10 mouse cellular contexts compared by ENCODE assay signal in the genomic region with DNA sequence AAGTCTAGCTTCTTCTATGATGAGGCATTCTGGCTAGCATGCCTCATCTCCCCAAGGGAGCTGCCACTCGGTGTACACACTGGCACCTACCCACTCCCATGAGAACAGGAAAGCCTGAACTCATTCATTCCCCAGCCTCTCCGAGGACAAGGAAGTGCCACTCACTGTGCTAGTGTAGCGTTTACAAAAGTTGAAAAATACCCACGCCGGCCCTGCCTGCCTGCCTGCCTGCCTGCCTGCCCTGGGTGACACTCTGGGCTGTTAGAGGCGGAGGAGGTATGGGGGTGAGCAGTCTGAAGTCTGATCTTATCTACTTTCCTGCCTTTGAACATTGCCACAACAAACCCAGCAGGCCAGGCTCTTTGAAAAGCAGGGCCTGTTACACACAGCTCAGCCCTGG. TPM values are rescaled to one million over a fixed set of nuclear protein-coding genes. Genes with fewer than 3 reads are reported as not detected.
DNase-seq lines count a peak whose midpoint lies in the region; ATAC-seq and TF ChIP-seq lines count a peak whose summit lies in the region.
"Had no signal": no experiment of that assay in that cellular context is flagged by ENCODE, and none has a peak within 500 bp of the region (broad histone marks: within the 10 kb centered on the region; RNA-seq: fewer than 3 reads in every experiment).

No protein-coding gene starts in this region.

- WGBS in kidney, adult 2 months, result 40% methylated on average over 6 of the region's 6 CpGs
- 15% methylated on average over 6 of the region's 6 CpGs for WGBS in liver, embryonic 12.5 days (ENCODE audit: insufficient replicate concordance)
- 44% methylated on average over 6 of the region's 6 CpGs for WGBS in stomach, embryonic 14.5 days

- ATAC-seq in G1E (ENCODE audit: extremely low read depth, insufficient number of reproducible peaks, low FRiP score, poor library complexity, severe bottlenecking), result peak; percentile 46
- peak; percentile 63 for ATAC-seq in liver, embryonic 12.5 days
- ATAC-seq in stomach, embryonic 14.5 days (ENCODE audit: insufficient number of reproducible peaks, insufficient read depth, low FRiP score, low read depth), result peak; percentile 44
- ATAC-seq: forebrain, postnatal 0 days had no signal

- no peak overlapping the region for H3K27ac ChIP-seq in kidney, adult 2 months (ENCODE audit: insufficient read depth, low read depth, low read length)
- peak overlapping the region; percentile 68 for H3K27ac ChIP-seq in liver, embryonic 12.5 days
- H3K27ac ChIP-seq in stomach, embryonic 14.5 days (ENCODE audit: low read length), result no peak overlapping the region; the same call in 1 of the 2 replicates

- DNase-seq in kidney, adult 2 months, result peak; percentile 47
- no peak for DNase-seq in kidney, adult 8-10 months
- DNase-seq in G1E (ENCODE audit: low spot score), result no peak
- DNase-seq in spleen, postnatal 4 days (ENCODE audit: low spot score in 2 of 2), result no peak
- DNase-seq in urinary bladder, postnatal 36 days (ENCODE audit: low spot score in 2 of 2), result no peak
- DNase-seq in B cell, adult 2 months, result no peak

- H3K4me3 ChIP-seq in kidney, adult 2 months (ENCODE audit: insufficient read depth, low read depth, low read length), result no peak overlapping the region
- no peak overlapping the region for H3K4me3 ChIP-seq in G1E (ENCODE audit: low read depth, low read length)
- H3K4me3 ChIP-seq in liver, embryonic 12.5 days, result no peak overlapping the region
- H3K4me3 ChIP-seq in stomach, embryonic 14.5 days (ENCODE audit: low read depth, low read length), result no peak overlapping the region

- no peak for TF ChIP-seq POLR2A in kidney, adult 2 months (IDR thresholded peaks at IDR 0.05; ENCODE audit: low read depth, low read length)

- H3K4me2 ChIP-seq in liver, embryonic 12.5 days, result peak overlapping the region; percentile 17
- H3K4me2 ChIP-seq in stomach, embryonic 14.5 days (replicated peaks; ENCODE audit: low read depth, low read length), result no peak overlapping the region
- H3K4me2 ChIP-seq: midbrain, embryonic 11.5 days had no signal

- peaks cover 53% of the 10 kb centered on the region for H3K4me1 ChIP-seq in kidney, adult 2 months (ENCODE audit: control insufficient read depth, insufficient read depth, low read length)
- no peaks in the 10 kb centered on the region; the same call in 1 of the 2 replicates for H3K4me1 ChIP-seq in G1E (ENCODE audit: insufficient read depth, low read depth, low read length)
- H3K4me1 ChIP-seq in liver, embryonic 12.5 days, result peaks cover 73% of the 10 kb centered on the region
- H3K4me1 ChIP-seq in stomach, embryonic 14.5 days (ENCODE audit: control insufficient read depth, insufficient read depth, low read length), result peaks cover 25% of the 10 kb centered on the region

- no peak for TF ChIP-seq CTCF in kidney, adult 2 months (conservative IDR thresholded peaks at IDR 0.05; ENCODE audit: insufficient read depth, insufficient read length, low read depth, low read length)
- no peak for TF ChIP-seq CTCF in G1E (IDR thresholded peaks at IDR 0.05; ENCODE audit: low read depth, low read length)

- no peaks in the 10 kb centered on the region for H3K27me3 ChIP-seq in kidney, adult 2 months (replicated peaks; ENCODE audit: control insufficient read depth, insufficient read depth, low read length)
- H3K27me3 ChIP-seq in G1E (ENCODE audit: insufficient read depth, low read length), result no peaks in the 10 kb centered on the region; the same call in 1 of the 2 replicates
- no peaks in the 10 kb centered on the region for H3K27me3 ChIP-seq in liver, embryonic 12.5 days (replicated peaks)
- no peaks in the 10 kb centered on the region for H3K27me3 ChIP-seq in stomach, embryonic 14.5 days (ENCODE audit: control insufficient read depth, insufficient read depth, low read length)

- peak overlapping the region; percentile 37; the same call in 1 of the 2 replicates for H3K9ac ChIP-seq in liver, embryonic 12.5 days
- H3K9ac ChIP-seq in stomach, embryonic 14.5 days (replicated peaks; ENCODE audit: low read depth, low read length), result no peak overlapping the region
- H3K9ac ChIP-seq: forebrain, postnatal 0 days had no signal

- H3K36me3 ChIP-seq in kidney, adult 2 months (ENCODE audit: control insufficient read depth, insufficient read depth, low read length), result no peaks in the 10 kb centered on the region
- no peaks in the 10 kb centered on the region for H3K36me3 ChIP-seq in G1E (replicated peaks)
- H3K36me3 ChIP-seq in liver, embryonic 12.5 days, result no peaks in the 10 kb centered on the region
- H3K36me3 ChIP-seq in stomach, embryonic 14.5 days (ENCODE audit: control insufficient read depth, insufficient read depth, low read length), result no peaks in the 10 kb centered on the region

- H3K9me3 ChIP-seq in G1E (replicated peaks), result no peaks in the 10 kb centered on the region
- H3K9me3 ChIP-seq in liver, embryonic 12.5 days (replicated peaks), result no peaks in the 10 kb centered on the region
- H3K9me3 ChIP-seq in stomach, embryonic 14.5 days (ENCODE audit: control insufficient read depth, low read depth, low read length), result no peaks in the 10 kb centered on the region

RNA-seq across cellular contexts. Expression of a gene that starts 37.1 kb away (rescaled TPM):
- 33.5 and 37.0 TPM in 2 replicates for polyA plus RNA-seq in kidney, adult 2 months (2012; rRNA removed)
- 1.2 and 2.2 TPM in 2 replicates for total RNA-seq in G1E (2014; fragmentation: Nextera tagmentation)
- total RNA-seq in G1E (2017), result 3.2 and 4.8 TPM in 2 replicates
- polyA plus RNA-seq in G1E (2012), result 0.69 and 0.87 TPM in 2 replicates
- polyA plus RNA-seq in liver, embryonic 12.5 days (2016; fragmentation: Nextera tagmentation; extraction: Ambion mirVana), result 5.8 and 7.2 TPM in 2 replicates
- polyA plus RNA-seq in stomach, embryonic 14.5 days (2014; fragmentation: Nextera tagmentation; extraction: Ambion mirVana), result 16.5 and 17.3 TPM in 2 replicates
